Mouse (Mus musculus) midbrain, embryonic 10.5 days (tissue): ENCODE data around the gene Megf6. TPM values are rescaled to one million over a fixed set of nuclear protein-coding genes. Genes with fewer than 3 reads are reported as not detected.
A peak's percentile ranks its signal among the peaks of the same experiment; 100 is the strongest.

ENCODE experiments used
- DNase-seq: peaks from one replicate; pipeline ENCODE4 v3.0.0-alpha.2; 2017; ENCODE audit warnings: low spot score
- H3K27ac ChIP-seq: fragments of 300-500 bp; sonication (generic); replicated peaks from 2 replicates; pipeline ENCODE4 v1.5.1; 2016; ENCODE audit warnings: mild to moderate bottlenecking
- H3K27me3 ChIP-seq: fragments of 300-500 bp; sonication (generic); 2 replicates; pipeline ENCODE4 v1.6.1; 2016; ENCODE audit warnings: low read depth, mild to moderate bottlenecking; ENCODE audit not compliant: poor library complexity, severe bottlenecking
- H3K36me3 ChIP-seq: fragments of 300-500 bp; sonication (generic); 2 replicates; pipeline ENCODE4 v1.6.1; 2016; ENCODE audit warnings: mild to moderate bottlenecking, moderate library complexity
- H3K4me1 ChIP-seq: fragments of 300-500 bp; sonication (generic); 2 replicates; pipeline ENCODE4 v1.6.1; 2016
- H3K4me3 ChIP-seq: fragments of 300-500 bp; sonication (generic); 2 replicates; pipeline ENCODE4 v1.5.1; 2016; ENCODE audit warnings: mild to moderate bottlenecking, moderate library complexity
- H3K9me3 ChIP-seq: fragments of 300-500 bp; sonication (generic); replicated peaks from 2 replicates; pipeline ENCODE4 v1.6.1; 2016; ENCODE audit warnings: mild to moderate bottlenecking
- WGBS: fragments of 180-500 bp; shearing (Covaris S2); methylation state at CpG from one replicate; pipeline ENCODE4 v1.1.7; 2016; 5-methylcytosine and 5-hydroxymethylcytosine counted together
- polyA plus RNA-seq: library from polyadenylated mRNA; unstranded; fragments of >200 nt; fragmentation: Nextera tagmentation; extraction: Ambion mirVana; gene quantifications from 2 replicates; pipeline ENCODE4 v1.2.1, GENCODE M21; 2016

Gene Megf6
- polyA plus RNA-seq, 1 experiment from 2014 or later: 21.6 TPM

DNA sequence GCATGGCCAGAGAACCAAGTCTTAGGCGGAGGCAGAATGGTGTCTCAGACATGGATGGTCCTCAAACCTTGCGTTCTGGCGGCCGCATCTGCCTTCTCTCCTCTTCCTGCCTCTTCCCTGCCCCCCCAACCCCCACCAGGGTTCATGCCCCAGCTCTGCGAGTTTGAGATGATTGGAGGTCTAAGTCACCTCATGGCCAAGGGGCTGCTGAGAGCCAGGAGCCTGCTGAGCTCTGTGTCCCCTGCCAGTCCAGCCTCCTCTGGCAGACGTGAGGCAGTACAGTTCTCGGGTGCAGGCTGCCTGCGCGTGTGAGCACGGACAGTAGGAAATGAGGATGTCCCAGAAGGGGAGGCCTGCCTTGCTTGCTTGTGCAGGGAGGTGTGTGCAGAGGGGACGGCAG lies 56.1 kb downstream of the Megf6 start:
- no peak overlapping the region for H3K27ac ChIP-seq

DNA sequence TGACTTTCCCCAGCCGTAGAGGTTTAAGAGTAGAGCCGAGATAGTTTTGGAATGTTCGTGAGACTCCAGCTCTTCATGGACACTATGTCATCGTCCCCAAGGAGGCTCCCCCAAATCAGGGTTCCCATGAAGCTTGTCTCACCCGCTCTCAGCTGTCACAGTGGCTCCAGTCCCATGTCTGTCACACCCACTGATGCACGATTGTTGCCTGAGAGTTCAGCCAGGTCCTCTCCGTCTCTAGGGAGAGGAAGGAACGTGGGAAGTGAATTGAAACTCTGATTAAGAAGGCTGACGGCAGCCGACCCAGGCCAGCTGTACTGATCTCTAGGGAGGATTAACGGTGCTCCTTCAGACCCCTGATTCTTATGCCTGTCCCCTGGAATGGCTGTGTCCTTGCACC lies 57.8 kb downstream of the Megf6 start:
- 74% methylated on average over 11 of the region's 11 CpGs for WGBS
- no peaks in the 10 kb centered on the region for H3K36me3 ChIP-seq
- peaks cover 41% of the 10 kb centered on the region for H3K4me1 ChIP-seq
- no peaks in the 10 kb centered on the region for H3K27me3 ChIP-seq
- no peak overlapping the region for H3K4me3 ChIP-seq
- H3K9me3 ChIP-seq: no peaks in the 10 kb centered on the region
- 0 out of 2 replicates have a peak overlapping the region, but pooled peaks have one; percentile 14 for H3K27ac ChIP-seq
- DNase-seq: no peak

More for the DNA sequence above, 56.1 kb downstream of the Megf6 start:
- no peaks in the 10 kb centered on the region for H3K27me3 ChIP-seq
- 89% methylated on average over 11 of the region's 11 CpGs for WGBS
- no peaks in the 10 kb centered on the region for H3K9me3 ChIP-seq
- no peaks in the 10 kb centered on the region for H3K36me3 ChIP-seq
- DNase-seq: no peak
- H3K4me3 ChIP-seq: no peak overlapping the region
- H3K4me1 ChIP-seq: peaks cover 47% of the 10 kb centered on the region

GRCm38 (mm10) chr4:154229569-154229968 lies 59.0 kb downstream of the Megf6 start:
- WGBS: 97% methylated on average over 9 of the region's 9 CpGs
- Histone ChIP-seq H3K27ac (no peak overlapping the region), H3K27me3 (no peaks in the 10 kb centered on the region), H3K4me1 (peaks cover 34% of the 10 kb centered on the region), H3K9me3 (no peaks in the 10 kb centered on the region), H3K4me3 (no peak overlapping the region), H3K36me3 (no peaks in the 10 kb centered on the region)
- no peak for DNase-seq

- H3K4me3 ChIP-seq: no peak overlapping the region
- no peaks in the 10 kb centered on the region for H3K9me3 ChIP-seq
- WGBS: 88% methylated on average over 7 of the region's 7 CpGs
- H3K4me1 ChIP-seq: peaks cover 33% of the 10 kb centered on the region
- H3K36me3 ChIP-seq: no peaks in the 10 kb centered on the region
- DNase-seq: no peak
- H3K27ac ChIP-seq: no peak overlapping the region
- H3K27me3 ChIP-seq: no peaks in the 10 kb centered on the region
Observed at GRCm38 (mm10) chr4:154231380-154231779, 60.9 kb downstream of the Megf6 start.

DNA sequence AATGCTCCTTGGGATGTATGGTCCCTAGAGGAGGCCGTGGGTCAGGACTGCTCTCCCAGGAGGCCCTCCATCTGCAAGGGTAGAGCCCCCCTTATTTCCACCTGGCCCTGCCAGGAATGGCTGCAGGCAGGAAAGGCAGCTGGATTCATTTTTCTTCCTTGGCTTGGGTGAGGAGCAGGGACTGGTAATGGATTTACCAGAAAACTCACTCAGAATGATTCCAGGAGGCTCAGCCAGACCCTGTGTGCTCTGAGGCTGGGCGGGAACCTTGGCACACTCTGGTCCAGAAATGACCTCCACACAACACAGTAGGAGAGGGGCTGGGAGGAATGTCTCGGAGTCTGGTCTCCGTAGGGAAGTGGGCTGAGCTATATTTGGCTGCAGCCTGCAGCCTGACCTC lies 61.8 kb downstream of the Megf6 start:
- 71% methylated on average over 4 of the region's 4 CpGs for WGBS
- no peaks in the 10 kb centered on the region for H3K9me3 ChIP-seq
- no peaks in the 10 kb centered on the region for H3K27me3 ChIP-seq
- no peaks in the 10 kb centered on the region for H3K36me3 ChIP-seq
- DNase-seq: no peak
- no peak overlapping the region for H3K4me3 ChIP-seq
- H3K27ac ChIP-seq: no peak overlapping the region
- peaks cover 43% of the 10 kb centered on the region for H3K4me1 ChIP-seq

GRCm38 (mm10) chr4:154236001-154236400 lies 65.5 kb downstream of the Megf6 start:
- no peak for DNase-seq
- no peak overlapping the region for H3K4me3 ChIP-seq
- H3K27me3 ChIP-seq: peaks cover 9% of the 10 kb centered on the region; the same call in 1 of the 2 replicates
- H3K27ac ChIP-seq: no peak overlapping the region
- no peaks in the 10 kb centered on the region for H3K36me3 ChIP-seq
- 0 out of 2 replicates have a peak, but pooled peaks cover 3% of the 10 kb centered on the region for H3K9me3 ChIP-seq
- H3K4me1 ChIP-seq: peaks cover 44% of the 10 kb centered on the region
- WGBS: 66% methylated on average over 3 of the region's 3 CpGs

- peak; percentile 32 for DNase-seq
- no peaks in the 10 kb centered on the region for H3K36me3 ChIP-seq
- peak overlapping the region; percentile 24 for H3K27ac ChIP-seq
- peaks cover 9% of the 10 kb centered on the region; the same call in 1 of the 2 replicates for H3K27me3 ChIP-seq
- WGBS: 7% methylated on average over 10 of the region's 10 CpGs
- H3K4me1 ChIP-seq: peaks cover 37% of the 10 kb centered on the region
- H3K4me3 ChIP-seq: peak overlapping the region; percentile 31
- 0 out of 2 replicates have a peak, but pooled peaks cover 3% of the 10 kb centered on the region for H3K9me3 ChIP-seq
Observed at GRCm38 (mm10) chr4:154236893-154237292, 66.4 kb downstream of the Megf6 start.

DNA sequence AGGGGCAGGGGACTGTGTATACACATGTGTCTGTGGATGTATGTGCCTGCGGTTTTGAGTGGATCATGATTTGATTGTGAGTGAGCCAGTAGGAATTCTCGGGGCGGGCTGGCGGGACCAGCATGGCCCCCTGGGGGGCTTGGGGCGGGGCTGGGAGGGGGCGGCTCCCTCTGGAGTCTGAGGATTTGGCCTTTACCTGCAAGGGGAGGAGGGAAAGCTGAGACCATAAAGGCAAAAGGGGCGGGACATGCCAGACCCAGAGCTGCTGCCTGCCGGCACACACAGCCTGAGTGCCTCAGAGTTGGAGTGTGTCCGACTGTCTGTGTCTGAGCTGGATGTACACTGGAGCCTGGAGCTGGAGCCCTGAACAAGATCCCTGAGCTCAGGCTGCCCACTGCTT lies 66.8 kb downstream of the Megf6 start:
- peak overlapping the region; percentile 24 for H3K27ac ChIP-seq

DNA sequence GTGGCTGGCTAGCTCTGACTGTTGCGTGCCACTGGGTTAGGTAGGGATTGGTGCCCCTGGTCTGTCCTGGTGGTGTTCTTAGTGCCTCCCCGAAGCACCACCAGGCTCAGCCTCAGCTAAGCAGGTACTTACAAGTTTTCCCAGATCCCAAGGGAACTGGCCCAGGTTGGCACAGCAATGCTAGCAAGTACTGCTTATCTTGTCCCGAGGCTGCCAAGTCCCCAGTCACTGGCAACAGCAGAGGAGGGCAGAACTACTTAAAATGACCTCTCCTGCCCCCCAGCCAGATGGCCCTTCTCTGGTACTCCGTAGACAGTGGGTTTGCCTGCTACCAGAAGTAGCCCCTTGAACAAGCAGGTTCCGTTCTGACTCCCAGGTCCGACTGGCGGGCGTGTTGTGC lies 68.7 kb downstream of the Megf6 start:
- no peak overlapping the region for H3K27ac ChIP-seq
- DNase-seq: no peak
- no peak overlapping the region for H3K4me3 ChIP-seq
- no peaks in the 10 kb centered on the region for H3K36me3 ChIP-seq
- H3K27me3 ChIP-seq: peaks cover 9% of the 10 kb centered on the region; the same call in 1 of the 2 replicates
- WGBS: 86% methylated on average over 8 of the region's 8 CpGs
- 0 out of 2 replicates have a peak, but pooled peaks cover 3% of the 10 kb centered on the region for H3K9me3 ChIP-seq
- peaks cover 25% of the 10 kb centered on the region for H3K4me1 ChIP-seq

More for the DNA sequence above, 66.8 kb downstream of the Megf6 start:
- Histone ChIP-seq H3K4me1 (peaks cover 33% of the 10 kb centered on the region), H3K36me3 (no peaks in the 10 kb centered on the region), H3K4me3 (peak overlapping the region; percentile 31), H3K9me3 (0 out of 2 replicates have a peak, but pooled peaks cover 3% of the 10 kb centered on the region), H3K27me3 (peaks cover 9% of the 10 kb centered on the region; the same call in 1 of the 2 replicates)
- 2% methylated on average over 9 of the region's 9 CpGs for WGBS
- peak; percentile 25 for DNase-seq

DNA sequence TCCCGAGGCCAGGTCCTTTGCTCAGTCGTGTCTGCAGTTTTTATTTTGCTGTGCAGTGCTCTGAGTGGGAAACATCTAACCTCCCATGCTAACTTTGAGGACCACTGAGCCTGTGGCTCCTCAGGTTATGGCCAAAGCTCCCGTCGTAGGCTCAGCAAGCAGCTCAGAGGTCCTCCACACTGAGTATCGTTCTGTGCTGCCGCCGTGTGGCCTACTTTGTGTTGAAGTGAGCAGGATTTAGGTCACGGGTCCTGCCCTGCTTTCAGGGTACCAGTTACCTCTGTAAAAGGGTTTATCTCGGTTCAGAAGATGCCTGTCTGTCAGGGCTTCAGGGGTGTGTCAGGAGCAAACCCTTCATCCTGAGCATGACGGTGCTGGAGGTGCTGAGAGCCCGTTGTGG lies 70.1 kb downstream of the Megf6 start:
- no peak for DNase-seq
- Histone ChIP-seq H3K27me3 (peaks cover 9% of the 10 kb centered on the region; the same call in 1 of the 2 replicates), H3K4me3 (no peak overlapping the region), H3K36me3 (no peaks in the 10 kb centered on the region), H3K27ac (no peak overlapping the region), H3K4me1 (peaks cover 25% of the 10 kb centered on the region), H3K9me3 (0 out of 2 replicates have a peak, but pooled peaks cover 3% of the 10 kb centered on the region)
- WGBS: 69% methylated on average over 11 of the region's 11 CpGs

DNA sequence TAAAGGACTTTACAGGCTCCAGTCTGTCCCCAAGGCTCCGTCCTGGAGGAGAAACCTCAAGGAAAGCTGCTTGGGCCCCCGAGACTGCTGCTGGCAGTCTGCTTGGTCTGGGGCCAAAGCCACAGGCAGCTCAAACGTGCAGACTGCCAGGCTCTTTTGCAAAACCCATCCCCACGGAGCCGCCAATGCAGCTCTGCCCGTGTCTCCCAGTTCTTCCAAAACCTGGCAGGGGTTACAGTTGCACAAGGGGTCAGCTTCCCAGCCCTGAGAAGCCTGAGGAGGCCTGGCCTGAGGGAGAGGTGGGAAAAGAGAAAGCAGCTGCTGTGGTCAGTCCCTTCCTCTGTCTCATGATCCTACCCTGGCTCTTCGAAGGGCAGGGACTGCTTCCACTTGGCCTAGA lies 74.8 kb downstream of the Megf6 start:
- WGBS: 84% methylated on average over 7 of the region's 7 CpGs
- Histone ChIP-seq H3K4me3 (no peak overlapping the region), H3K4me1 (peaks cover 41% of the 10 kb centered on the region), H3K27me3 (peaks cover 21% of the 10 kb centered on the region), H3K9me3 (no peaks in the 10 kb centered on the region), H3K36me3 (no peaks in the 10 kb centered on the region), H3K27ac (no peak overlapping the region)
- DNase-seq: no peak

DNA sequence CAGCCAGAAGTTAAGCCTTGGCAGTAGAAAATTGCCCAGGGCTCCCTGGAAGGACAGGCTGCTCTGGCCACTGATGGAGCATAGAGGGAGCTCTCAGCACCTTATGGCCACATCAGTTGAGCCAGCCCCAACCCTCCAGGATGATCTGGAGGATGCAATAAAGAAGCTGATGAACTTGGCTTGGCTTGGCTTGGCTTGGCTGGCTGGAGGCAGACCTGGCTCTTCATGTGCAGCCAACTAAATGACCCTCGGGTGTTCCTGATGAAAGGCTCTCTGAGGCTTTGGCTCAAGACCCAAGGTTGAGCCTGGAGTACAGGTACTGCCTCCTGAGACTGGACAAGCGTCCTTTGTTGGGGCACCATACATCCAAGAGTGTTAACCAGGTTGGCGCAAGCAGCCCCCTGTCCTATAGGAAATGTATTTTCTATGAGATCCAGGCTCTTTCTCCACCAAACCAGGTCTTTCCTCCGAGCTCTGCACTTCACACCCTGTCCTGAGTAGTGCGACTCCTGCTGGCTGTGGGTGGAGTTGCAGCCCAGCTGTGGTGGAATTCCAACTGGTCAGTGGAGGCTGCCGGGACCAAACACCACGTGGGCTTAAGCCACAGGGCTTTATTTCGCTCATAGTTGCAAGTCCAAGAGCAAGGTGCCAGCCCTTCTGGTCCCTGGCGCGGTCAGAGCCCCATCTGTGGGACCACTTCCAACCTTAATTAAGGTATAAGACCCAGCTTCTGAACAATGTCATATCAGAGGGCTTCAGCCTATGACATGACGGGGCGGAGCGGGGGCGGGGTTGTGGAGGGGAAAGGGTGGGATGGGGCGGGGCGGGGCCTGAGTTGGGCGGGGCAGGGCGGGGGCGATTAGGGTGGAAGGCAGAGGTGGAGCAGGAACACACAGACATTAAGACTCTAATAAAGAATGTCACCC lies 75.8 kb downstream of the Megf6 start:
- Histone ChIP-seq H3K9me3 (no peaks in the 10 kb centered on the region), H3K4me3 (peak overlapping the region; percentile 51), H3K4me1 (peaks cover 41% of the 10 kb centered on the region), H3K27me3 (peaks cover 21% of the 10 kb centered on the region; the same call in 1 of the 2 replicates), H3K27ac (peak overlapping the region; percentile 64), H3K36me3 (no peaks in the 10 kb centered on the region)
- WGBS: 9% methylated on average over 19 of the region's 19 CpGs
- DNase-seq: peak; percentile 93
